Mouse (Mus musculus) ES-E14 (cell line): ENCODE results near the gene Fahd1.

Source experiments
- HCFC1 ChIP-seq: IDR thresholded peaks from 2 replicates; pipeline ENCODE4 v1.6.1; 2012; ENCODE audit warnings: low read length, inconsistent platforms, borderline replicate concordance; ENCODE audit not compliant: insufficient read depth
- ZC3H11A ChIP-seq: IDR thresholded peaks from 2 replicates; pipeline ENCODE4 v1.6.1; 2012; ENCODE audit warnings: low read depth, mild to moderate bottlenecking, inconsistent platforms, low read length, borderline replicate concordance
- ZNF384 ChIP-seq: IDR thresholded peaks from 2 replicates; pipeline ENCODE4 v1.6.1; 2012; ENCODE audit warnings: low read depth, low read length, inconsistent platforms

- TF ChIP-seq HCFC1 = no peak
- TF ChIP-seq ZNF384 = no peak
- TF ChIP-seq ZC3H11A = no peak
Observed at GRCm38 (mm10) chr17:24878531-24878930, 28.4 kb upstream of the Fahd1 start.
